Mouse (Mus musculus): ENCODE data around the gene Olfr20.
"Not testable (repeated sequence)": the region's sequence is repeated elsewhere in the genome, so short reads cannot be mapped to it uniquely, and the experiment has no call there.

DNA sequence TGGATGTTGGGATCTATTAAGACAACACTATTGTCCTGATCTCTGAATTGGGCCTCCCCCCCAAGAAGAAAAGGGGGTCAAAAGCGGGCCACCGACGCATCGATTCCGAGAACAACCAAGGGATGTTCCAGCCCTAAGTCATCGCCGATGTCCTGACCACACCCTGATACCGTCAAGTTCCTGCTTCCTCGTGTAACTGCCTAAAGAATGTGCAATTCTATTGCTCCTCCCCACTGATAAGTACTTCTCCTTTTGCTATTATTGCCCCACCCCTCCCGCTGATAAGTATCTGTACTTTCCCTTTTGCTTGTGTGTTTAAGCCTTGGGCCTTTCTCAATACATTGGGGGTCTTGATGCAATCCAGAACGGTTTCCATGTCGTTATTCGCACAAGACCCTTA is 29.5 kb upstream of the Olfr20 start:
- not testable (repeated sequence) for TF ChIP-seq CTCF (IDR thresholded peaks at IDR 0.05; ENCODE audit: low read depth); EP300 (optimal IDR thresholded peaks at IDR 0.05)
